Mouse (Mus musculus) embryonic facial prominence, embryonic 11.5 days (tissue): Measurements from ENCODE around the gene Rapgef4. TPM values are rescaled to one million over a fixed set of nuclear protein-coding genes. Genes with fewer than 3 reads are reported as not detected.

Experiments used
- ATAC-seq: fragments of 200-750 bp; cut with Nextera tagmentation; replicated peaks from 2 replicates; pipeline ENCODE4 v1.8.0; 2017; ENCODE audit warnings: low read depth; ENCODE audit not compliant: insufficient number of reproducible peaks, low FRiP score, low TSS enrichment
- DNase-seq: peaks from one replicate; pipeline ENCODE4 v3.0.0-alpha.2; 2015; ENCODE audit warnings: low spot score
- H3K27ac ChIP-seq: fragments of 300-500 bp; sonication (generic); replicated peaks from 2 replicates; pipeline ENCODE4 v1.5.1; 2014; ENCODE audit warnings: mild to moderate bottlenecking, low read depth, low read length, control low read depth
- H3K27me3 ChIP-seq: fragments of 300-500 bp; sonication (generic); 2 replicates; pipeline ENCODE4 v1.6.1; 2014; ENCODE audit warnings: mild to moderate bottlenecking, low read length, moderate library complexity, mixed read lengths; ENCODE audit not compliant: control insufficient read depth, insufficient read depth
- H3K36me3 ChIP-seq: fragments of 300-500 bp; sonication (generic); replicated peaks from 2 replicates; pipeline ENCODE4 v1.6.1; 2014; ENCODE audit warnings: low read depth, mild to moderate bottlenecking, low read length, moderate library complexity, mixed read lengths; ENCODE audit not compliant: control insufficient read depth, insufficient read depth
- H3K4me1 ChIP-seq: fragments of 300-500 bp; sonication (generic); 2 replicates; pipeline ENCODE4 v1.6.1; 2014; ENCODE audit warnings: low read length, mixed read lengths; ENCODE audit not compliant: control insufficient read depth, insufficient read depth
- H3K4me2 ChIP-seq: fragments of 300-500 bp; sonication (generic); 2 replicates; pipeline ENCODE4 v1.6.1; 2014; ENCODE audit warnings: low read depth, mild to moderate bottlenecking, control low read depth, low read length, moderate library complexity
- H3K4me3 ChIP-seq: fragments of 300-500 bp; sonication (generic); 2 replicates; pipeline ENCODE4 v1.5.1; 2014; ENCODE audit warnings: low read depth, low read length, control low read depth
- H3K9ac ChIP-seq: fragments of 300-500 bp; sonication (generic); replicated peaks from 2 replicates; pipeline ENCODE4 v1.6.1; 2014; ENCODE audit warnings: mild to moderate bottlenecking, control low read depth, low read length
- H3K9me3 ChIP-seq: fragments of 300-500 bp; sonication (generic); replicated peaks from 2 replicates; pipeline ENCODE4 v1.6.1; 2016; ENCODE audit warnings: mild to moderate bottlenecking, low read length, inconsistent platforms, mixed read lengths; ENCODE audit not compliant: control insufficient read depth
- WGBS: fragments of 180-500 bp; shearing (Covaris S2); extraction: QIAGEN DNeasy Blood & Tissue Kit; methylation state at CpG from one replicate; pipeline ENCODE4 v1.1.7; 2014; 5-methylcytosine and 5-hydroxymethylcytosine counted together
- polyA plus RNA-seq: library from polyadenylated mRNA; unstranded; fragments of >200 nt; fragmentation: Nextera tagmentation; extraction: Ambion mirVana; gene quantifications from 2 replicates; pipeline ENCODE4 v1.2.1, GENCODE M21; 2014

The Rapgef4 gene
- polyA plus RNA-seq, 1 experiment from 2014 or later = 3.6 TPM

- WGBS = 87% methylated on average over 8 of the region's 8 CpGs
- no peaks in the 10 kb centered on the region for H3K36me3 ChIP-seq
- no peaks in the 10 kb centered on the region for H3K4me1 ChIP-seq
- no peaks in the 10 kb centered on the region for H3K27me3 ChIP-seq
- ATAC-seq (no peak), DNase-seq (no peak)
- no peaks in the 10 kb centered on the region for H3K9me3 ChIP-seq
- H3K4me3 ChIP-seq = no peak overlapping the region
- no peak overlapping the region for H3K27ac ChIP-seq
- no peak overlapping the region for H3K4me2 ChIP-seq
- H3K9ac ChIP-seq = no peak overlapping the region
Observed at GRCm38 (mm10) chr2:72104604-72105003, 123.6 kb downstream of the Rapgef4 start.

GRCm38 (mm10) chr2:72107525-72108180, 126.6 kb downstream of the Rapgef4 start:
- no peak overlapping the region for H3K4me2 ChIP-seq
- no peak overlapping the region for H3K27ac ChIP-seq
- no peaks in the 10 kb centered on the region for H3K36me3 ChIP-seq
- WGBS = 66% methylated on average over 12 of the region's 12 CpGs
- ATAC-seq (no peak), DNase-seq (no peak)
- no peak overlapping the region for H3K4me3 ChIP-seq
- H3K27me3 ChIP-seq = no peaks in the 10 kb centered on the region
- no peak overlapping the region for H3K9ac ChIP-seq
- H3K9me3 ChIP-seq = no peaks in the 10 kb centered on the region
- no peaks in the 10 kb centered on the region for H3K4me1 ChIP-seq

- H3K4me3 ChIP-seq = no peak overlapping the region
- H3K9me3 ChIP-seq = no peaks in the 10 kb centered on the region
- no peaks in the 10 kb centered on the region for H3K36me3 ChIP-seq
- no peak overlapping the region for H3K4me2 ChIP-seq
- no peaks in the 10 kb centered on the region for H3K4me1 ChIP-seq
- 61% methylated on average over 4 of the region's 4 CpGs for WGBS
- no peak overlapping the region for H3K27ac ChIP-seq
- no peak for ATAC-seq
- no peak overlapping the region for H3K9ac ChIP-seq
- DNase-seq = no peak
- no peaks in the 10 kb centered on the region for H3K27me3 ChIP-seq
Observed at GRCm38 (mm10) chr2:72108448-72109312, 127.6 kb downstream of the Rapgef4 start.

GRCm38 (mm10) chr2:72110404-72110803, 129.4 kb downstream of the Rapgef4 start:
- Histone ChIP-seq H3K36me3 (no peaks in the 10 kb centered on the region), H3K9ac (no peak overlapping the region), H3K4me2 (no peak overlapping the region), H3K27me3 (no peaks in the 10 kb centered on the region), H3K9me3 (no peaks in the 10 kb centered on the region), H3K4me3 (no peak overlapping the region), H3K27ac (no peak overlapping the region), H3K4me1 (no peaks in the 10 kb centered on the region)
- DNase-seq = no peak
- WGBS = 83% methylated on average over 5 of the region's 5 CpGs
- no peak for ATAC-seq

GRCm38 (mm10) chr2:72113716-72114115, 132.7 kb downstream of the Rapgef4 start:
- WGBS = 64% methylated on average over 5 of the region's 5 CpGs
- Histone ChIP-seq H3K27ac (no peak overlapping the region), H3K9ac (no peak overlapping the region), H3K4me2 (no peak overlapping the region), H3K4me3 (no peak overlapping the region), H3K4me1 (no peaks in the 10 kb centered on the region), H3K36me3 (no peaks in the 10 kb centered on the region), H3K27me3 (no peaks in the 10 kb centered on the region), H3K9me3 (no peaks in the 10 kb centered on the region)
- no peak for ATAC-seq
- DNase-seq = no peak

- ATAC-seq = no peak; the same call in 1 of the 2 replicates
- H3K9ac ChIP-seq = no peak overlapping the region
- H3K27me3 ChIP-seq = no peaks in the 10 kb centered on the region
- no peaks in the 10 kb centered on the region for H3K9me3 ChIP-seq
- H3K4me1 ChIP-seq = no peaks in the 10 kb centered on the region
- H3K4me3 ChIP-seq = no peak overlapping the region
- no peak overlapping the region for H3K4me2 ChIP-seq
- no peaks in the 10 kb centered on the region for H3K36me3 ChIP-seq
- H3K27ac ChIP-seq = no peak overlapping the region
- no peak for DNase-seq
- WGBS = 69% methylated on average over 4 of the region's 4 CpGs
Observed at GRCm38 (mm10) chr2:72114148-72114559, 133.1 kb downstream of the Rapgef4 start.

- no peaks in the 10 kb centered on the region for H3K9me3 ChIP-seq
- ATAC-seq (no peak), DNase-seq (no peak)
- no peak overlapping the region for H3K9ac ChIP-seq
- no peaks in the 10 kb centered on the region for H3K36me3 ChIP-seq
- H3K4me3 ChIP-seq = no peak overlapping the region
- 68% methylated on average over 7 of the region's 7 CpGs for whole genome bisulfite sequencing
- no peaks in the 10 kb centered on the region for H3K27me3 ChIP-seq
- no peak overlapping the region for H3K4me2 ChIP-seq
- H3K4me1 ChIP-seq = no peaks in the 10 kb centered on the region
- H3K27ac ChIP-seq = no peak overlapping the region
Observed at GRCm38 (mm10) chr2:72116103-72116502, 135.1 kb downstream of the Rapgef4 start.

- WGBS = 78% methylated on average over 5 of the region's 5 CpGs
- no peak overlapping the region for H3K9ac ChIP-seq
- DNase-seq (no peak), ATAC-seq (no peak)
- no peak overlapping the region for H3K4me3 ChIP-seq
- H3K36me3 ChIP-seq = no peaks in the 10 kb centered on the region
- H3K9me3 ChIP-seq = no peaks in the 10 kb centered on the region
- H3K27ac ChIP-seq = no peak overlapping the region
- H3K4me2 ChIP-seq = no peak overlapping the region
- no peaks in the 10 kb centered on the region for H3K27me3 ChIP-seq
- no peaks in the 10 kb centered on the region for H3K4me1 ChIP-seq
Observed at GRCm38 (mm10) chr2:72116698-72117097, 135.7 kb downstream of the Rapgef4 start.
